Mouse (Mus musculus) T-helper 2 cell (primary cell): ENCODE results near the gene Plxnb1.

Experiments
- in situ Hi-C: fragments of 300-600 bp; cut with MboI, MseI; formaldehyde crosslinking; loops from one replicate; pipeline ENCODE4 v1.15.1; 2025; ENCODE audit warnings: high pct_unique_total_duplicates

Plxnb1 gene

DNA sequence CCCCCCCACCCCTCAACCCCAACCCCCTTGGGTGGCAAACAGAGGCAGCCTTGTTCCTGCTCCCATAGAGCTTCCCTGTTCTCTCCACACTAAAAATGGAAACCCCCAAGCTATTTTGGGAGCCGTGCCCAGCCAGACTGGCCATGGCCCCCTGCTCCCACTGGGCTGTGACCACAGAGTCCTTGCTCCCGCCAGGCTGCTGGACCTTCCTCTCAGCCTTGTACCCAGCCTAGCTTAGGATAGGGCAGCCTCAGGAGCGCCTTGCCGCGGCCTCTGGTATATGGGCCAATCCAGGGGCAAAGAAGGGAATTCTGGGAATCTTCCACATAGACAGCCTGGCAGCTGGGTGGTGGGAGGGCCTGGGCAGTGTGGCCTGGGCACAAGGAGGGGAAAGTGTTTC, 2.6 kb downstream of the Plxnb1 start:
- in situ Hi-C loops, result no loop called here

GRCm38 (mm10) chr9:109098366-109098765, 3.2 kb downstream of the Plxnb1 start:
- in situ Hi-C loops, result no loop called here

- in situ Hi-C loops, result no loop called here
These were observed 3.8 kb downstream of the Plxnb1 start for GRCm38 (mm10) chr9:109098969-109099368.

- in situ Hi-C loops, result no loop called here
These were observed 5.2 kb downstream of the Plxnb1 start for GRCm38 (mm10) chr9:109100307-109100928.

DNA sequence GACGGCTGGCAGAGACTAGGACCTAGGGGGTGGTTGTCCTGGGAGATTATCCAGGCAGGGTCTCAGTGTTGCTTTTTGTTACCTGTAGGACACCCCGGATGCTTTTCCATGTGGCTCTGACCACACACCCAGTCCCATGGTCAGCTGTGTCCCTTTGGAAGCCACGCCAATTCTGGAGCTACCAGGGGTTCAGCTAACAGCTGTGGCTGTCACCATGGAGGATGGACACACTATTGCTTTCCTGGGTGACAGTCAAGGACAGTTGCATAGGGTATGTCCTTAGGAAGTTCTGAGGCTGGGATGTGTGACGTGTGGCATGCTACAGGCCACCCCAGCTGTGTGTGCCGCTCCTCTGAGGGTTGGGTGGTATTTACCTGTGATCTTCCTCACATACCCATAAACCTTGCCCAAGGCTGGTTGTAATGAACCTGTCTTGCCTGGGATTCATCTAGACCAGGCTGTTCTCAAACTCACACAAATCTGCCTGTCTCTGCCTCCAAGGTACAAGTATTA, 6.8 kb downstream of the Plxnb1 start:
- in situ Hi-C loops, result no loop called here

DNA sequence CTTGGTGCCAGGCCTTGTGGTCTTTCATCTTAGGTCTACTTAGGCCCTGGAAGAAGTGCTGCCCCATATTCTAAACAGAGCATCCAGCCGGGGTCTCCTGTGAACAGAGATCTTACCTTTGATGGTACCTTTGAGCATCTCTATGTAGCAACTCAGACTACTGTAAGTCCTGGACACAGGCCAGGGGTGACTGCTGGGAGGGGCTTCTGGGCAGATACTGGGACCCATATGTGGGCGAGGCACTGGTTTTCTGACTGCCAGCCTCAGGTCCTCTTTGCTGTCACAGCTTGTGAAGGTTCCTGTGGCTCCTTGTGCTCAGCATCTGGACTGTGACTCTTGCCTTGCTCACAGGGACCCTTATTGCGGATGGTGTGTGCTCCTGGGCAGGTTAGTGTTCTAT, 7.4 kb downstream of the Plxnb1 start:
- in situ Hi-C loops, result no loop called here

- in situ Hi-C loops, result no loop called here
These were observed 8.1 kb downstream of the Plxnb1 start for GRCm38 (mm10) chr9:109103250-109103649.

GRCm38 (mm10) chr9:109104083-109104482, 8.9 kb downstream of the Plxnb1 start:
- in situ Hi-C loops, result no loop called here

DNA sequence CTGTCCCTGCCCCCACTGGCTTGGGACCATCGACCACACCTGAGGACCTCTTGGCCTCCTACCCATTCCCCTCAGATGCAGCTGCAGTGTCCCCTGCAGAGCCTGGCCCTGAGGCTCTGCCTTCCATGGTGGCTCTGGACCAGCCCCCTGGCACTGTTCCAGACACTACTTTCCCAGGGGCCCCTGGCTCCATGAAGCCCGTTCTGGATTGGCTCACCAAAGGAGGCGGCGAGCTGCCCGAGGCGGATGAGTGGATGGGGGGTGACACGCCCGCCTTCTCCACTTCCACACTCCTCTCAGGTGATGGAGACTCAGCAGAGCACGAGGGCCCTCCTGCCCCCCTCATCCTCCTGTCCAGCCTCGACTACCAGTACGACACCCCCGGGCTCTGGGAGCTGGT, 9.8 kb downstream of the Plxnb1 start:
- in situ Hi-C loops, result no loop called here

- in situ Hi-C loops, result no loop called here
These were observed 10.5 kb downstream of the Plxnb1 start for GRCm38 (mm10) chr9:109105648-109106047.

GRCm38 (mm10) chr9:109107341-109107740, 12.2 kb downstream of the Plxnb1 start:
- in situ Hi-C loops, result no loop called here

DNA sequence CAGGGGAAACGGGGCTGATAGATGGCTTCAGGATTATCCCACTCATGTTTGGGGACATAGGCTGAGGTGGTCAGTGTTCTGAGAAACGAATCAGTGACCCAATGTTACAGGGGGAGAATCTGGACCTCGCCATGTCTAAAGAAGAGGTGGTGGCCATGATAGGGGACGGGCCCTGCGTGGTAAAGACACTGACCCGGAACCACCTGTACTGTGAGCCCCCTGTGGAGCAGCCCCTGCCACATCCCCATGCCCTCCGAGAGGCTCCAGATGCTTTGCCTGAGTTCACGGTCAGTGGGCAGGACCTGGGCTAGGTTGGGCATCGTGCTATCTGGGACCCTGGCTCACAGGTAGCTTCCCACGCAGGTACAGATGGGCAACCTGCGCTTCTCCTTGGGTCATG, 15.1 kb downstream of the Plxnb1 start:
- in situ Hi-C loops, result no loop called here

GRCm38 (mm10) chr9:109111101-109111500, 15.9 kb downstream of the Plxnb1 start:
- in situ Hi-C loops, result no loop called here

- in situ Hi-C loops, result no loop called here
These were observed 16.4 kb downstream of the Plxnb1 start for GRCm38 (mm10) chr9:109111591-109111990.

DNA sequence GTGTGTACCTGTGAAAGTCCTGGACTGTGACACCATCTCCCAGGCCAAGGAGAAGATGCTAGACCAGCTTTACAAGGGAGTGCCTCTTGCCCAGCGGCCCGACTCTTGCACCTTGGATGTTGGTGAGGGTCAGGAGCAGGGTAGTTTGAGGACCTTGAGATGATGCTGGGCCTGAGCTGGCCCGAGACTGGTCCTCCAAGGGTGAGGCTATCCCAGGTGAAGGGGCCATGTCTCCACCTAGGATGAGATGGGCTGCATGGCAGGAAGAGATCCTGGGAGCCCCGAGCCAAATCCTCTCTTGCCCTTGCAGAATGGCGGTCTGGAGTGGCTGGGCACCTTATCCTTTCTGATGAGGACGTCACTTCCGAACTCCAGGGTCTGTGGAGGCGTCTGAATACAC, 18.1 kb downstream of the Plxnb1 start:
- in situ Hi-C loops, result no loop called here

DNA sequence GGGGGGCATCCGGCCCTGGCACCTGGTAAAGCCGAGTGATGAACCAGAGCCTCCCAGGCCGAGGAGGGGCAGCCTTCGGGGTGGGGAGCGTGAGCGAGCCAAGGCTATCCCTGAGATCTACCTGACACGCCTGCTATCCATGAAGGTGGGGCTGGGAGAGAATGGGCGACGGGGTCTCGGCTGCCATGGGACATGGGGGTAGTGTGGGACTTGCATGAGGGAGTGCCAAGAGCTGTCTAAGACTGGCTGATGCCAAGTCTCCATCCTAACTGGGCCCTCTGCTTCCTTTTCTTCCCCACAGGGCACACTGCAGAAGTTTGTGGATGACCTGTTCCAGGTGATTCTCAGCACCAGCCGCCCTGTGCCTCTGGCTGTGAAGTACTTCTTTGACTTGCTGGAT, 19.1 kb downstream of the Plxnb1 start:
- in situ Hi-C loops, result no loop called here

DNA sequence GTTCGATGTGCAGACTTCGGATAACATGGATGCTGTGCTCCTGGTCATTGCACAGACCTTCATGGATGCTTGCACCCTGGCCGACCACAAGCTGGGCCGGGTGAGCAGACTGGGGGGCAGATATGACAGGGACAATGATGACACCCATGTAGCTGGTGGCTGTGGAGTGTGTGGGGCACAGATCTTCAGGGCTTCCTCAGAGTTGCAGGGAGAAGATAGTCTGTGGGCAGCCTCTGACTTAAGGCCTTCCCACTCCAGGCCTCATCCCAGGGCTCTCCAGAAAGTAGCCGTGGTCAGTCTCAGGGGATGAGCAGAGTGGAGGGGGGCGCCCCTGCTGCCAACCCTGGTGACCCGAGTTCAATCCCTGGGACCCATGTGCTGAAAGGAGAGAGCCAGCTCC, 19.7 kb downstream of the Plxnb1 start:
- in situ Hi-C loops, result no loop called here

- in situ Hi-C loops, result no loop called here
These were observed 21.0 kb downstream of the Plxnb1 start for GRCm38 (mm10) chr9:109116205-109116604.

GRCm38 (mm10) chr9:109118106-109118505, 22.9 kb downstream of the Plxnb1 start:
- in situ Hi-C loops, result no loop called here

- in situ Hi-C loops, result no loop called here
These were observed 24.4 kb downstream of the Plxnb1 start for GRCm38 (mm10) chr9:109119571-109119970.

- in situ Hi-C loops, result loop anchor here (5.0 kb wide), 1 partner anchor 119 kb away; no protein-coding TSS in a partner anchor
These were observed 25.8 kb downstream of the Plxnb1 start for GRCm38 (mm10) chr9:109120956-109121355.

DNA sequence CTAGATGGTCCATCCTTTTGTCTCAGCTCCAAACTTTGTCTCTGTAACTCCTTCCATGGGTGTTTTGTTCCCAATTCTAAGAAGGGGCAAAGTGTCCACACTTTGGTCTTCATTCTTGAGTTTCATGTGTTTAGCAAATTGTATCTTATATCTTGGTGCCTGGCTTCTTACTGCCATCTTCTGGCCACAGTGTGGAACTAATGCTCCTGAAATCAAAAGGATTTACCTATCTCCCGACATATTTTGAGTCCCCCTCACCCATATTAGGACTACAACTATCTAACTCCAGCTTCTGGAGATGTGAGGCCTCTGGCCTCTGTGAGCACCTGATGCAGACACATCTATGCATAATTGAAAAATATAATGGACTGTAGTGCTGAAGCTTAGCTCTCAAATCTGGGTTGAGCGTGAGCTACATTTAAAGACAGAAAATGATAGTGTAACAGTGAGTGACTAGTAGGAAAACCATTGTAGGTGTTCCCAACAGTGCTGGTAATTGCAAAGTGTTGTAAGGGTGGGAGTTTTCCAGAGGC, 27.4 kb downstream of the Plxnb1 start:
- in situ Hi-C loops, result loop anchor here (5.0 kb wide), 1 partner anchor 120 kb away; no protein-coding TSS in a partner anchor

DNA sequence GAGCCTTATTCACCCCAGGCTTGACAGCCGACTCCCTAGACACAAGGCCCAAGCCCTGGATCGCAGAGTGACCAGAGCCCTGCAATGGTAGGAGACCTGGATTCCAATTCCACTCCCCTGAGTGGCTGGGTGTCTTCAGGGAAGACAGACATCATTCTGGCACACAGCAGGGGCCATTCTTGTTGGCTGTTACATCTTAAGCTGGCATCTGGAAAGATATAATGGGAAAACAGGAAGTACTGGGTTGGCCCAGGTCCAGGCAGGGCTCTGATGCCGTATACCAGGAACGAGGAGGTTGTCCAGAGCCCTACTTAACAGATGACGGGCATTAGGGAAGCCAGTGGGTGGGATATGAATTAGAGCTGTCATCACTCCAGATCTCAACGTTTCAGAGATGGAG, 28.1 kb downstream of the Plxnb1 start:
- in situ Hi-C loops, result loop anchor here (5.0 kb wide), 1 partner anchor 121 kb away; no protein-coding TSS in a partner anchor
